Mouse (Mus musculus) hindbrain, postnatal 0 days (tissue): ENCODE results near the gene Krtap4-2. TPM values are rescaled to one million over a fixed set of nuclear protein-coding genes. Genes with fewer than 3 reads are reported as not detected.

Experiments
- ATAC-seq: fragments of 200-750 bp; cut with Nextera tagmentation; 2 replicates; pipeline ENCODE4 v1.8.0; 2017; ENCODE audit warnings: mild to moderate bottlenecking, moderate TSS enrichment, moderate library complexity
- DNase-seq: peaks from one replicate; pipeline ENCODE4 v3.0.0-alpha.2; 2015; ENCODE audit warnings: low spot score
- H3K27ac ChIP-seq: fragments of 300-500 bp; sonication (generic); 2 replicates; pipeline ENCODE4 v1.5.1; 2014; ENCODE audit warnings: mild to moderate bottlenecking
- H3K27me3 ChIP-seq: fragments of 300-500 bp; sonication (generic); 2 replicates; pipeline ENCODE4 v1.6.1; 2014; ENCODE audit warnings: low read length, mixed read lengths; ENCODE audit not compliant: insufficient read depth
- H3K36me3 ChIP-seq: fragments of 300-500 bp; sonication (generic); 2 replicates; pipeline ENCODE4 v1.6.1; 2014; ENCODE audit warnings: low read length, mixed read lengths; ENCODE audit not compliant: insufficient read depth
- H3K4me1 ChIP-seq: fragments of 300-500 bp; sonication (generic); 2 replicates; pipeline ENCODE4 v1.6.1; 2014; ENCODE audit warnings: antibody characterized with exemption, low read length, mixed read lengths; ENCODE audit not compliant: insufficient read depth
- H3K4me2 ChIP-seq: fragments of 300-500 bp; sonication (generic); 2 replicates; pipeline ENCODE4 v1.6.1; 2014; ENCODE audit warnings: low read depth, mild to moderate bottlenecking, low read length, moderate library complexity, mixed read lengths
- H3K4me3 ChIP-seq: fragments of 300-500 bp; sonication (generic); 2 replicates; pipeline ENCODE4 v1.5.1; 2014; ENCODE audit warnings: low read length
- H3K9ac ChIP-seq: fragments of 300-500 bp; sonication (generic); replicated peaks from 2 replicates; pipeline ENCODE4 v1.6.1; 2014; ENCODE audit warnings: mild to moderate bottlenecking, low read length, moderate library complexity, mixed read lengths
- H3K9me3 ChIP-seq: fragments of 300-500 bp; sonication (generic); 2 replicates; pipeline ENCODE4 v1.6.1; 2016; ENCODE audit warnings: low read length, mixed read lengths
- CTCF ChIP-seq: IDR thresholded peaks from 2 replicates; pipeline ENCODE4 v1.5.1; 2016; ENCODE audit warnings: antibody characterized with exemption, control low read depth, low read depth
- WGBS: fragments of 180-500 bp; shearing (Covaris S2); extraction: QIAGEN DNeasy Blood & Tissue Kit; methylation state at CpG from one replicate; pipeline ENCODE4 v1.1.7; 2014; 5-methylcytosine and 5-hydroxymethylcytosine counted together
- polyA plus RNA-seq: library from polyadenylated mRNA; unstranded; fragments of >200 nt; fragmentation: Nextera tagmentation; extraction: Ambion mirVana; gene quantifications from 2 replicates; pipeline ENCODE4 v1.2.1, GENCODE M21; 2015
- total RNA-seq: library from RNA; depleted of rRNA; stranded (reverse); fragments of >200 nt; gene quantifications from 2 replicates; pipeline ENCODE4 v1.2.3, GENCODE M21; 2014; rRNA removed

Gene Krtap4-2
- total and polyA plus RNA-seq, 2 experiments from 2014 or later, result not detected

GRCm38 (mm10) chr11:99590981-99591380, 43.9 kb downstream of the Krtap4-2 start, which contains the start of gene Krtap1-3:
TSS of gene Krtap1-3 (minus strand) at chr11:99591339.
- no peak within 1 kb of the TSS for H3K4me3 ChIP-seq
- DNase-seq, result no peak
- no peaks in the 10 kb centered on the region for H3K27me3 ChIP-seq
- H3K4me1 ChIP-seq, result no peaks in the 10 kb centered on the region
- whole genome bisulfite sequencing, result 77% methylated on average over 6 of the region's 6 CpGs
- H3K27ac ChIP-seq, result no peak within 1 kb of the TSS
- ATAC-seq, result no peak
- H3K36me3 ChIP-seq, result no peaks in the 10 kb centered on the region
- H3K9ac ChIP-seq, result no peak within 1 kb of the TSS
- no peak for TF ChIP-seq CTCF
- H3K4me2 ChIP-seq, result no peak within 1 kb of the TSS
- no peaks in the 10 kb centered on the region for H3K9me3 ChIP-seq

- no peak for DNase-seq
- H3K9ac ChIP-seq, result no peak overlapping the region
- H3K36me3 ChIP-seq, result no peaks in the 10 kb centered on the region
- no peaks in the 10 kb centered on the region for H3K27me3 ChIP-seq
- WGBS, result 86% methylated on average over 7 of the region's 7 CpGs
- H3K27ac ChIP-seq, result no peak overlapping the region
- no peak overlapping the region for H3K4me2 ChIP-seq
- ATAC-seq, result no peak
- no peaks in the 10 kb centered on the region for H3K4me1 ChIP-seq
- no peak for TF ChIP-seq CTCF
- H3K4me3 ChIP-seq, result no peak overlapping the region
- no peaks in the 10 kb centered on the region for H3K9me3 ChIP-seq
Observed at GRCm38 (mm10) chr11:99585096-99585495, 49.8 kb downstream of the Krtap4-2 start.

Other genes starting within 250 kb of the Krtap4-2 start
Only the 30 nearest of the 39 such genes appear.
- gene Krt23, start 141.9 kb downstream of the Krtap4-2 start, total RNA-seq, result not detected in 2 replicates
- gene Krt23, start 141.9 kb downstream of the Krtap4-2 start, polyA plus RNA-seq, result 0.40 and 0.41 TPM in 2 replicates
- not detected in 2 replicates for gene Krt39, start 113.7 kb downstream of the Krtap4-2 start, total RNA-seq
- gene Krt39, start 113.7 kb downstream of the Krtap4-2 start, polyA plus RNA-seq, result not detected in 2 replicates
- gene Krt40, start 91.9 kb downstream of the Krtap4-2 start, total RNA-seq, result not detected in 2 replicates
- not detected in 2 replicates for gene Krt40, start 91.9 kb downstream of the Krtap4-2 start, polyA plus RNA-seq
- gene Krtap3-3, start 84.2 kb downstream of the Krtap4-2 start, total RNA-seq, result not detected in 2 replicates
- gene Krtap3-3, start 84.2 kb downstream of the Krtap4-2 start, polyA plus RNA-seq, result not detected in 2 replicates
- gene Krtap3-2, start 78.2 kb downstream of the Krtap4-2 start, total RNA-seq, result not detected in 2 replicates
- gene Krtap3-2, start 78.2 kb downstream of the Krtap4-2 start, polyA plus RNA-seq, result not detected in 2 replicates
- gene Gm11939, start 75.6 kb downstream of the Krtap4-2 start, total RNA-seq, result not detected in 2 replicates
- not detected in 2 replicates for gene Gm11939, start 75.6 kb downstream of the Krtap4-2 start, polyA plus RNA-seq
- not detected in 2 replicates for gene Krtap3-1, start 68.5 kb downstream of the Krtap4-2 start, total RNA-seq
- not detected in 2 replicates for gene Krtap3-1, start 68.5 kb downstream of the Krtap4-2 start, polyA plus RNA-seq
- not detected in 2 replicates for gene Krtap1-5, start 54.1 kb downstream of the Krtap4-2 start, total RNA-seq
- gene Krtap1-5, start 54.1 kb downstream of the Krtap4-2 start, polyA plus RNA-seq, result not detected in 2 replicates
- not detected in 2 replicates for gene Krtap1-4, start 51.4 kb downstream of the Krtap4-2 start, total RNA-seq
- not detected in 2 replicates for gene Krtap1-4, start 51.4 kb downstream of the Krtap4-2 start, polyA plus RNA-seq
- gene Krtap1-3, start 43.7 kb downstream of the Krtap4-2 start, total RNA-seq, result not detected in 2 replicates
- gene Krtap1-3, start 43.7 kb downstream of the Krtap4-2 start, polyA plus RNA-seq, result not detected in 2 replicates
- not detected in 2 replicates for gene Krtap9-3, start 37.0 kb downstream of the Krtap4-2 start, total RNA-seq
- gene Krtap9-3, start 37.0 kb downstream of the Krtap4-2 start, polyA plus RNA-seq, result not detected in 2 replicates
- gene Gm11938, start 31.8 kb downstream of the Krtap4-2 start, total RNA-seq, result not detected in 2 replicates
- gene Gm11938, start 31.8 kb downstream of the Krtap4-2 start, polyA plus RNA-seq, result not detected in 2 replicates
- not detected in 2 replicates for gene Gm11937, start 24.9 kb downstream of the Krtap4-2 start, total RNA-seq
- not detected in 2 replicates for gene Gm11937, start 24.9 kb downstream of the Krtap4-2 start, polyA plus RNA-seq
- gene Krtap2-4, start 20.2 kb downstream of the Krtap4-2 start, total RNA-seq, result 2.8 TPM in 1 of 2 replicates, not detected in the other
- not detected in 2 replicates for gene Krtap2-4, start 20.2 kb downstream of the Krtap4-2 start, polyA plus RNA-seq
- not detected in 2 replicates for gene Gm11562, start 14.6 kb downstream of the Krtap4-2 start, total RNA-seq
- not detected in 2 replicates for gene Gm11562, start 14.6 kb downstream of the Krtap4-2 start, polyA plus RNA-seq
- gene Krtap4-1, start 6.8 kb downstream of the Krtap4-2 start, total RNA-seq, result not detected in 2 replicates
- gene Krtap4-1, start 6.8 kb downstream of the Krtap4-2 start, polyA plus RNA-seq, result not detected in 2 replicates
- gene Krtap4-7, start 9.0 kb upstream of the Krtap4-2 start, total RNA-seq, result not detected in 2 replicates
- gene Krtap4-7, start 9.0 kb upstream of the Krtap4-2 start, polyA plus RNA-seq, result not detected in 2 replicates
- gene Gm11555, start 15.2 kb upstream of the Krtap4-2 start, total RNA-seq, result not detected in 2 replicates
- gene Gm11555, start 15.2 kb upstream of the Krtap4-2 start, polyA plus RNA-seq, result not detected in 2 replicates
- not detected in 2 replicates for gene Gm11563, start 23.9 kb upstream of the Krtap4-2 start, total RNA-seq
- gene Gm11563, start 23.9 kb upstream of the Krtap4-2 start, polyA plus RNA-seq, result not detected in 2 replicates
- gene Krtap4-6, start 30.9 kb upstream of the Krtap4-2 start, total RNA-seq, result not detected in 2 replicates
- not detected in 2 replicates for gene Krtap4-6, start 30.9 kb upstream of the Krtap4-2 start, polyA plus RNA-seq
- gene Gm14190, start 55.7 kb upstream of the Krtap4-2 start, total RNA-seq, result not detected in 2 replicates
- not detected in 2 replicates for gene Gm14190, start 55.7 kb upstream of the Krtap4-2 start, polyA plus RNA-seq
- gene Gm14180, start 99.2 kb upstream of the Krtap4-2 start, total RNA-seq, result not detected in 2 replicates
- not detected in 2 replicates for gene Gm14180, start 99.2 kb upstream of the Krtap4-2 start, polyA plus RNA-seq
- gene Gm11595, start 137.8 kb upstream of the Krtap4-2 start, total RNA-seq, result not detected in 2 replicates
- not detected in 2 replicates for gene Gm11595, start 137.8 kb upstream of the Krtap4-2 start, polyA plus RNA-seq
- not detected in 2 replicates for gene Krtap4-8, start 145.6 kb upstream of the Krtap4-2 start, total RNA-seq
- gene Krtap4-8, start 145.6 kb upstream of the Krtap4-2 start, polyA plus RNA-seq, result not detected in 2 replicates
- gene Krtap4-9, start 150.1 kb upstream of the Krtap4-2 start, total RNA-seq, result not detected in 2 replicates
- gene Krtap4-9, start 150.1 kb upstream of the Krtap4-2 start, polyA plus RNA-seq, result not detected in 2 replicates
- not detected in 2 replicates for gene Gm11596, start 158.4 kb upstream of the Krtap4-2 start, total RNA-seq
- gene Gm11596, start 158.4 kb upstream of the Krtap4-2 start, polyA plus RNA-seq, result not detected in 2 replicates
- gene Gm11569, start 163.8 kb upstream of the Krtap4-2 start, total RNA-seq, result not detected in 2 replicates
- gene Gm11569, start 163.8 kb upstream of the Krtap4-2 start, polyA plus RNA-seq, result not detected in 2 replicates
- not detected in 2 replicates for gene Gm11554, start 169.4 kb upstream of the Krtap4-2 start, total RNA-seq
- not detected in 2 replicates for gene Gm11554, start 169.4 kb upstream of the Krtap4-2 start, polyA plus RNA-seq
- not detected in 2 replicates for gene Krtap4-13, start 174.8 kb upstream of the Krtap4-2 start, total RNA-seq
- not detected in 2 replicates for gene Krtap4-13, start 174.8 kb upstream of the Krtap4-2 start, polyA plus RNA-seq
- gene Gm11564, start 180.6 kb upstream of the Krtap4-2 start, total RNA-seq, result not detected in 2 replicates
- not detected in 2 replicates for gene Gm11564, start 180.6 kb upstream of the Krtap4-2 start, polyA plus RNA-seq